Mouse (Mus musculus): ENCODE data around the gene Insr.
"Not testable (repeated sequence)": the region's sequence is repeated elsewhere in the genome, so short reads cannot be mapped to it uniquely, and the experiment has no call there.

GRCm38 (mm10) chr8:3319267-3319666 is 39.9 kb upstream of the Insr start:
- TF ChIP-seq CTCF, EP300 (IDR thresholded peaks at IDR 0.05; ENCODE audit: low read depth): not testable (repeated sequence)
